Mouse (Mus musculus) stomach, embryonic 16.5 days (tissue): ENCODE measurements around the gene Gpr12. TPM values are rescaled to one million over a fixed set of nuclear protein-coding genes. Genes with fewer than 3 reads are reported as not detected.
"Not testable (repeated sequence)": the region's sequence is repeated elsewhere in the genome, so short reads cannot be mapped to it uniquely, and the experiment has no call there.

Experiments
- ATAC-seq: fragments of 200-750 bp; cut with Nextera tagmentation; 2 replicates; pipeline ENCODE4 v1.8.0; 2017; ENCODE audit warnings: moderate number of reproducible peaks, moderate TSS enrichment; ENCODE audit not compliant: insufficient read depth, low FRiP score
- H3K27ac ChIP-seq: fragments of 300-500 bp; sonication (generic); 2 replicates; pipeline ENCODE4 v1.5.1; 2014; ENCODE audit warnings: low read length
- H3K27me3 ChIP-seq: fragments of 300-500 bp; sonication (generic); 2 replicates; pipeline ENCODE4 v1.6.1; 2014; ENCODE audit warnings: low read length, control low read depth, mixed read lengths; ENCODE audit not compliant: control insufficient read depth, insufficient read depth
- H3K36me3 ChIP-seq: fragments of 300-500 bp; sonication (generic); 2 replicates; pipeline ENCODE4 v1.6.1; 2014; ENCODE audit warnings: low read length; ENCODE audit not compliant: control insufficient read depth, insufficient read depth
- H3K4me1 ChIP-seq: fragments of 300-500 bp; sonication (generic); 2 replicates; pipeline ENCODE4 v1.6.1; 2014; ENCODE audit warnings: low read length, control low read depth, mixed read lengths; ENCODE audit not compliant: control insufficient read depth, insufficient read depth
- H3K4me2 ChIP-seq: fragments of 300-500 bp; sonication (generic); 2 replicates; pipeline ENCODE4 v1.6.1; 2014; ENCODE audit warnings: low read depth, low read length, mixed read lengths
- H3K4me3 ChIP-seq: fragments of 300-500 bp; sonication (generic); replicated peaks from 2 replicates; pipeline ENCODE4 v1.5.1; 2014; ENCODE audit warnings: mild to moderate bottlenecking, low read length
- H3K9ac ChIP-seq: fragments of 300-500 bp; sonication (generic); 2 replicates; pipeline ENCODE4 v1.6.1; 2014; ENCODE audit warnings: low read length
- H3K9me3 ChIP-seq: fragments of 300-500 bp; sonication (generic); replicated peaks from 2 replicates; pipeline ENCODE4 v1.6.1; 2016; ENCODE audit warnings: low read length, control low read depth; ENCODE audit not compliant: control insufficient read depth
- WGBS: fragments of 180-500 bp; shearing (Covaris S2); extraction: QIAGEN DNeasy Blood & Tissue Kit; methylation state at CpG from one replicate; pipeline ENCODE4 v1.1.7; 2014; 5-methylcytosine and 5-hydroxymethylcytosine counted together
- polyA plus RNA-seq: library from polyadenylated mRNA; unstranded; fragments of >200 nt; fragmentation: Nextera tagmentation; extraction: Ambion mirVana; gene quantifications from 2 replicates; pipeline ENCODE4 v1.2.1, GENCODE M21; 2015

Gpr12 gene
- polyA plus RNA-seq, 1 experiment from 2014 or later = 0.23 TPM

- Histone ChIP-seq H3K4me3 (no peak overlapping the region), H3K9ac (no peak overlapping the region), H3K4me1 (no peaks in the 10 kb centered on the region), H3K36me3 (no peaks in the 10 kb centered on the region), H3K27ac (no peak overlapping the region), H3K9me3 (no peaks in the 10 kb centered on the region), H3K27me3 (no peaks in the 10 kb centered on the region), H3K4me2 (no peak overlapping the region)
- no peak for ATAC-seq
- WGBS = 64% methylated on average over 10 of the region's 10 CpGs
Measured at GRCm38 (mm10) chr5:146609646-146610045, 24.6 kb upstream of the Gpr12 start.

- no peak overlapping the region for H3K4me3 ChIP-seq
- H3K27me3 ChIP-seq = no peaks in the 10 kb centered on the region
- H3K36me3 ChIP-seq = no peaks in the 10 kb centered on the region
- no peak overlapping the region for H3K9ac ChIP-seq
- WGBS = 69% methylated on average over 5 of the region's 5 CpGs
- H3K27ac ChIP-seq = no peak overlapping the region
- H3K9me3 ChIP-seq = no peaks in the 10 kb centered on the region
- H3K4me1 ChIP-seq = no peaks in the 10 kb centered on the region
- no peak for ATAC-seq
- no peak overlapping the region for H3K4me2 ChIP-seq
Measured at GRCm38 (mm10) chr5:146607816-146608215, 22.8 kb upstream of the Gpr12 start.

GRCm38 (mm10) chr5:146606895-146607294 is 21.9 kb upstream of the Gpr12 start:
- Histone ChIP-seq H3K4me3 (no peak overlapping the region), H3K4me1 (no peaks in the 10 kb centered on the region), H3K27ac (no peak overlapping the region), H3K9me3 (no peaks in the 10 kb centered on the region), H3K36me3 (no peaks in the 10 kb centered on the region), H3K9ac (no peak overlapping the region), H3K4me2 (no peak overlapping the region), H3K27me3 (no peaks in the 10 kb centered on the region)
- 79% methylated on average over 5 of the region's 5 CpGs for WGBS
- ATAC-seq = no peak

GRCm38 (mm10) chr5:146606221-146606620 is 21.2 kb upstream of the Gpr12 start:
- Histone ChIP-seq H3K4me2 (no peak overlapping the region), H3K36me3 (no peaks in the 10 kb centered on the region), H3K9ac (no peak overlapping the region), H3K9me3 (no peaks in the 10 kb centered on the region), H3K27me3 (no peaks in the 10 kb centered on the region), H3K4me3 (no peak overlapping the region), H3K27ac (no peak overlapping the region), H3K4me1 (no peaks in the 10 kb centered on the region)
- no peak for ATAC-seq
- WGBS = 80% methylated on average over 5 of the region's 5 CpGs

GRCm38 (mm10) chr5:146599970-146600369 is 14.9 kb upstream of the Gpr12 start:
- Histone ChIP-seq H3K9me3 (no peaks in the 10 kb centered on the region), H3K4me3 (no peak overlapping the region), H3K9ac (no peak overlapping the region), H3K27me3 (no peaks in the 10 kb centered on the region), H3K4me2 (no peak overlapping the region), H3K36me3 (no peaks in the 10 kb centered on the region), H3K27ac (no peak overlapping the region), H3K4me1 (no peaks in the 10 kb centered on the region)
- 58% methylated on average over 5 of the region's 5 CpGs for WGBS
- no peak for ATAC-seq

- not testable (repeated sequence) for H3K4me1 ChIP-seq, H3K9ac ChIP-seq, H3K36me3 ChIP-seq, H3K4me3 ChIP-seq, H3K27me3 ChIP-seq, H3K9me3 ChIP-seq, ATAC-seq, H3K27ac ChIP-seq, H3K4me2 ChIP-seq
- 78% methylated on average over 7 of the region's 7 CpGs for WGBS
Measured at GRCm38 (mm10) chr5:146599216-146599615, 14.2 kb upstream of the Gpr12 start.

- Histone ChIP-seq H3K4me3 (no peak overlapping the region), H3K36me3 (no peaks in the 10 kb centered on the region), H3K9me3 (no peaks in the 10 kb centered on the region), H3K27ac (no peak overlapping the region), H3K27me3 (no peaks in the 10 kb centered on the region), H3K4me1 (no peaks in the 10 kb centered on the region), H3K9ac (no peak overlapping the region), H3K4me2 (no peak overlapping the region)
- WGBS = 85% methylated on average over 27 of the region's 27 CpGs
- ATAC-seq = no peak
Measured at GRCm38 (mm10) chr5:146598215-146599119, 13.4 kb upstream of the Gpr12 start.

- Histone ChIP-seq H3K9ac (no peak overlapping the region), H3K4me2 (no peak overlapping the region), H3K27me3 (no peaks in the 10 kb centered on the region), H3K4me3 (no peak overlapping the region), H3K9me3 (no peaks in the 10 kb centered on the region), H3K27ac (no peak overlapping the region), H3K36me3 (no peaks in the 10 kb centered on the region), H3K4me1 (no peaks in the 10 kb centered on the region)
- WGBS = 91% methylated on average over 10 of the region's 10 CpGs
- ATAC-seq = no peak
Measured at GRCm38 (mm10) chr5:146597503-146597874, 12.4 kb upstream of the Gpr12 start.

GRCm38 (mm10) chr5:146596612-146597502 is 11.8 kb upstream of the Gpr12 start:
- Histone ChIP-seq H3K27me3 (no peaks in the 10 kb centered on the region), H3K4me2 (no peak overlapping the region), H3K9ac (no peak overlapping the region), H3K36me3 (no peaks in the 10 kb centered on the region), H3K27ac (no peak overlapping the region), H3K4me1 (no peaks in the 10 kb centered on the region), H3K9me3 (no peaks in the 10 kb centered on the region), H3K4me3 (no peak overlapping the region)
- no peak for ATAC-seq
- 60% methylated on average over 18 of the region's 18 CpGs for WGBS
